Mouse (Mus musculus): Measurements from ENCODE around the gene Chtop. TPM values are rescaled to one million over a fixed set of nuclear protein-coding genes. Genes with fewer than 3 reads are reported as not detected.

The Chtop gene
- polyA plus RNA-seq, 1 experiment from 2014 or later = 210 TPM

- H3K4me3 ChIP-seq (replicated peaks) = no peak overlapping the region
- no peak overlapping the region for H3K4me2 ChIP-seq
- H3K4me1 ChIP-seq (replicated peaks) = peaks cover 22% of the 10 kb centered on the region
- H3K36me3 ChIP-seq = peaks cover 8% of the 10 kb centered on the region
- H3K9me3 ChIP-seq = no peaks in the 10 kb centered on the region
- H3K27me3 ChIP-seq = peaks cover 25% of the 10 kb centered on the region
- no peak overlapping the region for H3K9ac ChIP-seq (replicated peaks)
- no peak overlapping the region for H3K27ac ChIP-seq
- WGBS = 83% methylated on average over 5 of the region's 5 CpGs
- ATAC-seq (ENCODE audit: insufficient number of reproducible peaks, insufficient read depth, low FRiP score, low TSS enrichment, low read depth) = no peak
Measured at GRCm38 (mm10) chr3:90512276-90512675, 3.0 kb upstream of the Chtop start.

GRCm38 (mm10) chr3:90509747-90510123 lies 437 bp upstream of the Chtop start:
- H3K4me1 ChIP-seq (replicated peaks) = peaks cover 27% of the 10 kb centered on the region
- H3K27ac ChIP-seq = peak overlapping the region; percentile 92
- WGBS = 19% methylated on average over 2 of the region's 2 CpGs
- no peaks in the 10 kb centered on the region for H3K9me3 ChIP-seq
- peak overlapping the region; percentile 48 for H3K4me2 ChIP-seq
- H3K36me3 ChIP-seq = peaks cover 34% of the 10 kb centered on the region
- peak overlapping the region; percentile 69 for H3K4me3 ChIP-seq (replicated peaks)
- H3K9ac ChIP-seq (replicated peaks) = no peak overlapping the region
- peaks cover 25% of the 10 kb centered on the region for H3K27me3 ChIP-seq
- no peak for ATAC-seq (ENCODE audit: insufficient number of reproducible peaks, insufficient read depth, low FRiP score, low TSS enrichment, low read depth)

GRCm38 (mm10) chr3:90508287-90508949 lies 880 bp downstream of the Chtop start:
- Histone ChIP-seq H3K36me3 (peaks cover 47% of the 10 kb centered on the region), H3K9ac (replicated peaks) (peak overlapping the region; percentile 94), H3K27me3 (peaks cover 15% of the 10 kb centered on the region), H3K4me2 (peak overlapping the region; percentile 61), H3K27ac (peak overlapping the region; percentile 92; the same call in 1 of the 2 replicates), H3K4me3 (replicated peaks) (peak overlapping the region; percentile 69), H3K4me1 (replicated peaks) (peaks cover 22% of the 10 kb centered on the region), H3K9me3 (no peaks in the 10 kb centered on the region)
- 3% methylated on average over 20 of the region's 20 CpGs for WGBS
- ATAC-seq (ENCODE audit: insufficient number of reproducible peaks, insufficient read depth, low FRiP score, low TSS enrichment, low read depth) = no peak

DNA sequence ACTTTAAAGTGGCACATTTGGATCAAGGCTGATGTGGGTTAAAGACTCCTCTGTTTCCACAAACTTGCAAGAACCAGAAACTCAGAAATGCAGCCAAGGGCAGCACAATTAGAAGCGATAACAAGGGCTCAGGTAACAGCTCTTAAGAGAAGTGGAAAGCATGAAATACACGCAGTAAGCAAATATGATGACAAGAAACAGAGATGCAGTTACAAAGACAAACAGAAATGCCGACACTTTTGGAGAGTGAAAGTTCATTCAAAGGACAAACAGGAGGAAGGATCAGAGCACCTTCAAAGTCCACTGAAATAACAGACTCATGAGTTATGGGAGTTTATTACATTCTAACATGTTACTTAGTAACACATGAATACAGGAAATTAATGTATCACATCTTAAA lies 2.9 kb downstream of the Chtop start:
- Histone ChIP-seq H3K4me3 (replicated peaks) (no peak overlapping the region), H3K27ac (no peak overlapping the region), H3K9ac (replicated peaks) (no peak overlapping the region), H3K4me1 (replicated peaks) (peaks cover 22% of the 10 kb centered on the region), H3K36me3 (peaks cover 67% of the 10 kb centered on the region), H3K9me3 (no peaks in the 10 kb centered on the region), H3K4me2 (no peak overlapping the region), H3K27me3 (0 out of 2 replicates have a peak, but pooled peaks cover 5% of the 10 kb centered on the region)
- no peak for ATAC-seq (ENCODE audit: insufficient number of reproducible peaks, insufficient read depth, low FRiP score, low TSS enrichment, low read depth)
- WGBS = 88% methylated on average over 3 of the region's 3 CpGs

GRCm38 (mm10) chr3:90505216-90505615 lies 4.1 kb downstream of the Chtop start:
- no peak overlapping the region for H3K4me3 ChIP-seq (replicated peaks)
- ATAC-seq (ENCODE audit: insufficient number of reproducible peaks, insufficient read depth, low FRiP score, low TSS enrichment, low read depth) = no peak
- no peaks in the 10 kb centered on the region for H3K27me3 ChIP-seq
- H3K4me1 ChIP-seq (replicated peaks) = peaks cover 22% of the 10 kb centered on the region
- no peak overlapping the region for H3K9ac ChIP-seq (replicated peaks)
- H3K27ac ChIP-seq = no peak overlapping the region
- no peaks in the 10 kb centered on the region for H3K9me3 ChIP-seq
- H3K4me2 ChIP-seq = no peak overlapping the region
- peaks cover 73% of the 10 kb centered on the region for H3K36me3 ChIP-seq
- WGBS = 90% methylated on average over 5 of the region's 5 CpGs

DNA sequence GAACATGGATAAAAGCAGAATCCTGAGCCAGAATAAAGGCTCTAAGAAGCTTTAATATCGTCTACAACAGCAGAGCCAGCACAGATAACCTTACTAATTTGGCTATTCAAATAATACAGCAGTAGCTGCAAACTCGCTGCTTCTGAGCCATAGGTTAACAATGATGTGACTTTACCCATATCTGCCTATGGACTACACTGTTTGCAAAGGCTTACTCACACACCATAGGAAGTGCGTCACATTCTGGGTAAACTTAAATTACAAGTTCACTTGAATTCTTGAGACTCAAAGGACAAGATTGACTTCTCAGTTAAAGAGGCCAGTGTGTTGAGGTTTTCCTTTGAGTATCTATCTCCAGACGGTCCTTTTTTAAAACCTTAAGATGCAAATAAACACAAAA lies 5.9 kb downstream of the Chtop start:
- Histone ChIP-seq H3K36me3 (peaks cover 91% of the 10 kb centered on the region), H3K9ac (replicated peaks) (no peak overlapping the region), H3K27me3 (no peaks in the 10 kb centered on the region), H3K4me1 (replicated peaks) (peaks cover 22% of the 10 kb centered on the region), H3K4me3 (replicated peaks) (no peak overlapping the region), H3K4me2 (no peak overlapping the region), H3K9me3 (no peaks in the 10 kb centered on the region), H3K27ac (no peak overlapping the region)
- 88% methylated on average over 4 of the region's 4 CpGs for WGBS
- ATAC-seq (ENCODE audit: insufficient number of reproducible peaks, insufficient read depth, low FRiP score, low TSS enrichment, low read depth) = no peak

DNA sequence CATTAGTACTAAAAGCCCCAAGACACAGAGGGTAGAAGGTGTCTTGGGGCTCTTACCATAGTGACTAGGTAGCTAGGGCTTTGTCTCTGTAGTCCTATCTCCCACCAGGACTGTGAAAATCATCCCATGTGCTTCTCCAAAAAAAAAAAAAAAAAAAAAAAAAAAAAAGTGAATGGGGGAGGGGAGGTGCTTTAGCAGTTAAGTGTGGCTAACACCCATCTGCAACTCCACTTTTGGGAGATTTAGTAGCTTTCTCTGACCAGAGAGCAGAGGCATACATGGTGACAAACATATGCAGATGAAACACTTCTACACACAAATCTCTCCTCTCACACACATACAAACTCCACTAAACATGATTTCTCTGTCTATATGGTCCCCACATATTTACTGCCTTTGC lies 11.7 kb downstream of the Chtop start:
- Histone ChIP-seq H3K4me3 (replicated peaks) (no peak overlapping the region), H3K27me3 (no peaks in the 10 kb centered on the region), H3K9ac (replicated peaks) (no peak overlapping the region), H3K4me2 (no peak overlapping the region), H3K27ac (no peak overlapping the region), H3K36me3 (peaks cover 72% of the 10 kb centered on the region), H3K9me3 (no peaks in the 10 kb centered on the region), H3K4me1 (replicated peaks) (no peaks in the 10 kb centered on the region)
- no peak for ATAC-seq (ENCODE audit: insufficient number of reproducible peaks, insufficient read depth, low FRiP score, low TSS enrichment, low read depth)

GRCm38 (mm10) chr3:90495850-90496525 lies 13.3 kb downstream of the Chtop start:
- H3K4me2 ChIP-seq = no peak overlapping the region
- H3K9ac ChIP-seq (replicated peaks) = no peak overlapping the region
- H3K27ac ChIP-seq = no peak overlapping the region
- H3K4me1 ChIP-seq (replicated peaks) = no peaks in the 10 kb centered on the region
- no peaks in the 10 kb centered on the region for H3K27me3 ChIP-seq
- peaks cover 56% of the 10 kb centered on the region for H3K36me3 ChIP-seq
- no peaks in the 10 kb centered on the region for H3K9me3 ChIP-seq
- ATAC-seq (ENCODE audit: insufficient number of reproducible peaks, insufficient read depth, low FRiP score, low TSS enrichment, low read depth) = no peak
- H3K4me3 ChIP-seq (replicated peaks) = no peak overlapping the region
- WGBS = 93% methylated on average over 7 of the region's 7 CpGs

DNA sequence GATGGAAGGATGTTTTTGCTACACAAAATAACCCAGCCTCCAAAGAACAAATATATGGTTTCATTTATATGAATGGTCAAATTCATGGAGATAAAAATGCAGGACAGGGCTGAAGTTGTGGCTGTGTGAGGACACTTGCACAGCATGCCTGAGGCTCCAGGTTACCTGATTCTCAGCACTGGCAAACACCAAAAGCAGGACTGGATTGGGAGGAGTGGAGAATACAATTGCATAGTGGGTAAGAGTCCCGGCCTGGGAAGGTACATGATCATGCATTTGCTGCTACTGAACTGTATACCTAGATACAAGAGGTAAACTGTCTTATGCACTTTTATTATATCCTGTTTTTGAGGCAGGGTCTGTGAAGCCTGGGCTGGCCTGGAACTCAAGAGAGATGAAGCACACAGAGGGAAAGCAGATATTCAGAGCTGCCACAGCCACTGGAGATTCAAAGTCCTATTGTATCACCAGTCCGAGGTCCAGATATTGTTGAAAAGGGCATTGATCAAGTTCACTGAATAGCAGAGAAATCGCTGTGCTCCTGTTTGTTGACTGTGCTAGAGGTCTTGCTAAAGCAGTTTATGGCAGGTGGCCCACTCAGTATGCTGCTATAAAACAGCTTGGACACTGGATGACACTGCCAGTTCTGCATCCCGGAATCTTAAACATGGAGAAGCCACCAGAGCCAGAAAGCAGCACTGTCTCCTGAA lies 15.3 kb downstream of the Chtop start:
- 66% methylated on average over 4 of the region's 4 CpGs for WGBS
- Histone ChIP-seq H3K27ac (no peak overlapping the region), H3K4me1 (replicated peaks) (peaks cover 6% of the 10 kb centered on the region; the same call in 1 of the 2 replicates), H3K36me3 (peaks cover 44% of the 10 kb centered on the region), H3K9me3 (no peaks in the 10 kb centered on the region), H3K4me3 (replicated peaks) (no peak overlapping the region), H3K9ac (replicated peaks) (no peak overlapping the region), H3K27me3 (no peaks in the 10 kb centered on the region), H3K4me2 (no peak overlapping the region)
- ATAC-seq (ENCODE audit: insufficient number of reproducible peaks, insufficient read depth, low FRiP score, low TSS enrichment, low read depth) = no peak

GRCm38 (mm10) chr3:90491350-90491749 lies 17.9 kb downstream of the Chtop start:
- Histone ChIP-seq H3K27me3 (no peaks in the 10 kb centered on the region), H3K9ac (replicated peaks) (no peak overlapping the region), H3K9me3 (no peaks in the 10 kb centered on the region), H3K36me3 (peaks cover 42% of the 10 kb centered on the region), H3K4me2 (no peak overlapping the region), H3K4me1 (replicated peaks) (peaks cover 6% of the 10 kb centered on the region; the same call in 1 of the 2 replicates), H3K4me3 (replicated peaks) (no peak overlapping the region), H3K27ac (no peak overlapping the region)
- WGBS = 41% methylated on average over 2 of the region's 2 CpGs
- no peak for ATAC-seq (ENCODE audit: insufficient number of reproducible peaks, insufficient read depth, low FRiP score, low TSS enrichment, low read depth)

GRCm38 (mm10) chr3:90490696-90491256 lies 18.5 kb downstream of the Chtop start, which contains the start of gene Snapin:
Gene Snapin, minus strand, starts transcription at chr3:90491033.
- peaks cover 42% of the 10 kb centered on the region for H3K36me3 ChIP-seq
- under 1% methylated on average over 37 of the region's 37 CpGs for WGBS
- no peaks in the 10 kb centered on the region for H3K9me3 ChIP-seq
- no peaks in the 10 kb centered on the region for H3K27me3 ChIP-seq
- peak; percentile 97 for ATAC-seq (ENCODE audit: insufficient number of reproducible peaks, insufficient read depth, low FRiP score, low TSS enrichment, low read depth)
- H3K27ac ChIP-seq = peak within 1 kb of the TSS; percentile 72; the same call in 1 of the 2 replicates
- peak within 1 kb of the TSS; percentile 65 for H3K4me2 ChIP-seq
- peaks cover 6% of the 10 kb centered on the region; the same call in 1 of the 2 replicates for H3K4me1 ChIP-seq (replicated peaks)
- H3K4me3 ChIP-seq (replicated peaks) = peak within 1 kb of the TSS; percentile 70
- H3K9ac ChIP-seq (replicated peaks) = peak within 1 kb of the TSS; percentile 70
